Mouse (Mus musculus) small intestine, adult 2 months (tissue): ENCODE measurements around the gene Fam163b.

Experiments used
- CTCF ChIP-seq: fragments of 200-500 bp; IDR thresholded peaks from 2 replicates; pipeline ENCODE4 v1.5.1; 2012; ENCODE audit warnings: low read depth, mild to moderate bottlenecking, control low read depth, inconsistent platforms, low read length, moderate library complexity, mixed read lengths; ENCODE audit not compliant: insufficient replicate concordance, insufficient read length; ENCODE audit errors: extremely low read depth
- POLR2A ChIP-seq: fragments of 200-500 bp; IDR thresholded peaks from 2 replicates; pipeline ENCODE4 v1.6.1; 2012; ENCODE audit warnings: low read depth, mild to moderate bottlenecking, control low read depth, inconsistent platforms, low read length, moderate library complexity

DNA sequence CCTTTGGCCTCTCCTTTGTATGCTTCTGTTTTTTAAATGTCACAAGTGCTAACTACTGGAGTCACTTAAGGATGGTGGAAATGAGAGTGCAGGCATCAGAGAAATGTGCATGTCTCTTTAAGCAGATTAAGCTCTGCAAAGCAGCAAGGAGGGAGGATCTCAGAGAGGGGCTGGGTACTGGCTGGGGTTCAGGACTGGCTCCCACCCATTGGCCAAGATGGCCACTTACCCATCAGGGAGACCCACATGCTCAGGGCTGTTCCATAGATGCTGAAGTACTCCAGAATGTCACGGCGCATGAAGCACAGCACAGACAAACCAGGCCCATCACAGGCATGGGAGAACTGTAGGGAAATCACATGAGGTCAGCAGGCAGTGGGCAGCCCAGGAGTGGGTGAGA lies 75.2 kb downstream of the Fam163b start:
- TF ChIP-seq CTCF = no peak
- TF ChIP-seq POLR2A = no peak
